Mouse (Mus musculus) forebrain, embryonic 11.5 days (tissue): ENCODE data around the gene Vipr2. TPM values are rescaled to one million over a fixed set of nuclear protein-coding genes. Genes with fewer than 3 reads are reported as not detected.

Experiments used
- ATAC-seq: fragments of 200-750 bp; cut with Nextera tagmentation; replicated peaks from 2 replicates; pipeline ENCODE4 v1.8.0; 2017; ENCODE audit warnings: moderate TSS enrichment; ENCODE audit not compliant: low FRiP score
- DNase-seq: peaks from one replicate; pipeline ENCODE4 v3.0.0-alpha.2; 2017; ENCODE audit warnings: low spot score
- H3K27ac ChIP-seq: fragments of 300-500 bp; sonication (generic); 2 replicates; pipeline ENCODE4 v1.5.1; 2014; ENCODE audit warnings: low read depth, low read length
- H3K27me3 ChIP-seq: fragments of 300-500 bp; sonication (generic); 2 replicates; pipeline ENCODE4 v1.6.1; 2014; ENCODE audit warnings: mild to moderate bottlenecking, low read length, mixed read lengths; ENCODE audit not compliant: control insufficient read depth, insufficient read depth
- H3K36me3 ChIP-seq: fragments of 300-500 bp; sonication (generic); 2 replicates; pipeline ENCODE4 v1.6.1; 2014; ENCODE audit warnings: mild to moderate bottlenecking, low read length, moderate library complexity, mixed read lengths; ENCODE audit not compliant: control insufficient read depth, insufficient read depth
- H3K4me1 ChIP-seq: fragments of 300-500 bp; sonication (generic); replicated peaks from 2 replicates; pipeline ENCODE4 v1.6.1; 2014; ENCODE audit warnings: low read length, mixed read lengths; ENCODE audit not compliant: control insufficient read depth, insufficient read depth
- H3K4me2 ChIP-seq: fragments of 300-500 bp; sonication (generic); 2 replicates; pipeline ENCODE4 v1.6.1; 2014; ENCODE audit warnings: low read depth, mild to moderate bottlenecking, low read length, moderate library complexity, mixed read lengths; ENCODE audit not compliant: severe bottlenecking
- H3K4me3 ChIP-seq: fragments of 300-500 bp; sonication (generic); 2 replicates; pipeline ENCODE4 v1.5.1; 2014; ENCODE audit warnings: low read depth, low read length
- H3K9ac ChIP-seq: fragments of 300-500 bp; sonication (generic); 2 replicates; pipeline ENCODE4 v1.6.1; 2014; ENCODE audit warnings: low read length
- H3K9me3 ChIP-seq: fragments of 300-500 bp; sonication (generic); 2 replicates; pipeline ENCODE4 v1.6.1; 2016; ENCODE audit warnings: low read length, mixed read lengths; ENCODE audit not compliant: control insufficient read depth
- microRNA-seq: library from miRNA; unstranded; fragments of <30 nt; microRNA quantifications from one replicate; pipeline ENCODE4, GENCODE M21; 2016; ENCODE audit not compliant: insufficient number of aligned reads
- polyA plus RNA-seq: library from polyadenylated mRNA; unstranded; fragments of >200 nt; fragmentation: Nextera tagmentation; extraction: Ambion mirVana; gene quantifications from 2 replicates; pipeline ENCODE4 v1.2.1, GENCODE M21; 2014

The Vipr2 gene
- polyA plus RNA-seq, 1 experiment from 2014 or later, result 4.1 TPM

GRCm38 (mm10) chr12:116194641-116195040, 117.1 kb downstream of the Vipr2 start:
- Histone ChIP-seq H3K4me2 (no peak overlapping the region), H3K4me3 (no peak overlapping the region), H3K36me3 (no peaks in the 10 kb centered on the region), H3K27ac (no peak overlapping the region), H3K9ac (no peak overlapping the region), H3K27me3 (no peaks in the 10 kb centered on the region), H3K4me1 (no peaks in the 10 kb centered on the region), H3K9me3 (no peaks in the 10 kb centered on the region)
- ATAC-seq, result no peak
- no peak for DNase-seq

Small RNA genes lying within 50 kb of the gene (microRNA-seq; reads per million reads assigned to microRNA genes)
- gene Gm44372, result not detected

Other genes starting within 250 kb of the Vipr2 start
- gene Zfp386, start 30.0 kb upstream of the Vipr2 start, polyA plus RNA-seq, result 58.5 and 66.4 TPM in 2 replicates
- 16.4 and 18.1 TPM in 2 replicates for gene Wdr60, start 185.3 kb downstream of the Vipr2 start, polyA plus RNA-seq
- not detected in 2 replicates for gene Gm11027, start 197.7 kb downstream of the Vipr2 start, polyA plus RNA-seq
- gene Esyt2, start 203.5 kb downstream of the Vipr2 start, polyA plus RNA-seq, result 19.1 and 20.8 TPM in 2 replicates